Mouse (Mus musculus) cerebellum, adult 18-20 months (tissue): Measurements from ENCODE around the gene Vps45.

Source experiments
- DNase-seq, 2 experiments: peaks; one replicate each; pipeline ENCODE4 v3.0.0; 2021

Gene Vps45

GRCm38 (mm10) chr3:96058231-96058896 lies at the start of gene Vps45:
Gene Vps45 (minus strand): TSS chr3:96058466.
- DNase-seq = peak; percentile 82

- no peak for DNase-seq
Measured at GRCm38 (mm10) chr3:96106151-96106550, 47.9 kb upstream of the Vps45 start.

- peak in 1 of 2 experiments; percentile 15 for DNase-seq
Measured at GRCm38 (mm10) chr3:96105232-96105747, 47.0 kb upstream of the Vps45 start.

GRCm38 (mm10) chr3:96104261-96105065 lies 46.2 kb upstream of the Vps45 start, which contains the start of gene Otud7b:
Gene Otud7b (plus strand): TSS chr3:96104527.
- DNase-seq = peak; percentile 77 to 84

- no peak for DNase-seq
Measured at GRCm38 (mm10) chr3:96103901-96104260, 45.6 kb upstream of the Vps45 start.

- peak; percentile 36 to 44 for DNase-seq
Measured at GRCm38 (mm10) chr3:96102100-96102872, 44.0 kb upstream of the Vps45 start.

GRCm38 (mm10) chr3:96098616-96099267 lies 40.5 kb upstream of the Vps45 start:
- DNase-seq = no peak

GRCm38 (mm10) chr3:96098168-96098567 lies 39.9 kb upstream of the Vps45 start:
- DNase-seq = no peak

GRCm38 (mm10) chr3:96094203-96094602 lies 35.9 kb upstream of the Vps45 start:
- DNase-seq = no peak

GRCm38 (mm10) chr3:96093509-96093908 lies 35.2 kb upstream of the Vps45 start:
- DNase-seq = no peak

- no peak for DNase-seq
Measured at GRCm38 (mm10) chr3:96091966-96092365, 33.7 kb upstream of the Vps45 start.

GRCm38 (mm10) chr3:96091146-96091545 lies 32.9 kb upstream of the Vps45 start:
- no peak for DNase-seq

GRCm38 (mm10) chr3:96089882-96090489 lies 31.7 kb upstream of the Vps45 start:
- DNase-seq = no peak

- no peak for DNase-seq
Measured at GRCm38 (mm10) chr3:96087801-96088200, 29.5 kb upstream of the Vps45 start.

- no peak for DNase-seq
Measured at GRCm38 (mm10) chr3:96087219-96087618, 29.0 kb upstream of the Vps45 start.

- DNase-seq = no peak
Measured at GRCm38 (mm10) chr3:96084146-96084755, 26.0 kb upstream of the Vps45 start.

GRCm38 (mm10) chr3:96082714-96083508 lies 24.6 kb upstream of the Vps45 start:
- no peak for DNase-seq

GRCm38 (mm10) chr3:96082100-96082499 lies 23.8 kb upstream of the Vps45 start:
- no peak for DNase-seq

- no peak for DNase-seq
Measured at GRCm38 (mm10) chr3:96081650-96082049, 23.4 kb upstream of the Vps45 start.

GRCm38 (mm10) chr3:96081006-96081405 lies 22.7 kb upstream of the Vps45 start:
- DNase-seq = no peak

- DNase-seq = no peak
Measured at GRCm38 (mm10) chr3:96078711-96079110, 20.4 kb upstream of the Vps45 start.
